Mouse (Mus musculus): Measurements from ENCODE around the gene Vmn1r143. TPM values are rescaled to one million over a fixed set of nuclear protein-coding genes. Genes with fewer than 3 reads are reported as not detected.
"Not testable (repeated sequence)": the region's sequence is repeated elsewhere in the genome, so short reads cannot be mapped to it uniquely, and the experiment has no call there.

Vmn1r143 gene
- polyA plus RNA-seq (2012; rRNA removed): not detected in 2 replicates

DNA sequence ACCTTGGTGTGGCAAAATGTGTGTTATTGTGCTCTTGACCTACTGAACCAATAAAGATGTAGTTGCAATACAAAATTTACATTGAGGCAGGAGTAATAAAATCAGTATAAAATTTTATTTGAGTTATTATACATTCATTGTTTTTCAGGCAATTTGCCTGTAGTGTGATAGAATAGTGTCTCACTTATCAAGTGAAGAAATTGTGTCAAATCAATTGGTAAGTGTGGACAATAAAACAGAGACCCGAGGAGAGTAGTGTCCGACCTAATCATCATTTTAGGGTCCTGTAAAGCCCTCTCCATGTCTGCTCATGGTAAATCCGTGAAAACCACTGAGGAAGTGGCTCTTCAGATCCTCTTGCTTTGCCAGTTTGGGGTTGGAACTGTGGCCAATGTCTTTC is at the start of gene Vmn1r143:
Gene Vmn1r143, plus strand, starts transcription at position 301 of the 400 bp plus-strand sequence.
- DNase-seq (ENCODE audit: low read depth): not testable (repeated sequence)

DNA sequence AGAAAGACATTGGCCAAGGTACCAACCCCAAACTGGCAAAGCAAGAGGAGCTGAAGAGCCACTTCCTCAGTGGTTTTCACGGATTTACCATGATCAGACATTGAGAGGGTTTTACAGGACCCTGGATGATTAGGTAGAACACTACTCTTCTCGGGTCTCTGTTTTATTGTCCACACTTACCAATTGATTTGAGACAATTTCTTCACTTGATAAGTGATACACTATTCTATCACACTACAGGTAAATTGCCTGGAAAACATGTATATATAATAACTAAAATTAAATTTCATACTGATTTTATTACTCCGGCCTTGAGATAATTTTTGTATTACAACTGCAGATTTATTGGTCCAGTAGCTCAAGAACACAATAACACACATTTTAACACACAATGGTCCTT is 25.2 kb upstream of the Vmn1r143 start, which contains the start of gene Vmn1r142:
Gene Vmn1r142, minus strand, starts transcription at position 101 of the 400 bp plus-strand sequence.
- DNase-seq (ENCODE audit: low read depth): not testable (repeated sequence)

DNA sequence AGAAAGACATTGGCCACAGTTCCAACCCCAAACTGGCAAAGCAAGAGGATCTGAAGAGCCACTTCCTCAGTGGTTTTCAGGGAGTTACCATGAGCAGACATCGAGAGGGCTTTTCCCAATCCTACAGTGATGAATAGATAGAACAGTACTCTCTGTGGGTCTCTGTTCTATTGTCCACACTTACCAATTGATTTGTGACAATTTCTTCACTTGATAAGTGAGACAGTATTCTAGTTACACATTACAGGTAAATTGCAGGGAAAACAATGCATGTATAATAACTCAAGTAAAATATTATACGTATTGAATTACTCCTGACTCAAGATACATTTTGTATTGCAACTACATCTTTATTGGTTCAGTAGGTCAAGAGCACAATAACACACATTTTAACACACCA is 12.0 kb downstream of the Vmn1r143 start, which contains the start of gene Gm8653:
Gene Gm8653, minus strand, starts transcription at position 101 of the 400 bp plus-strand sequence.
- DNase-seq (ENCODE audit: low read depth): not testable (repeated sequence)

DNA sequence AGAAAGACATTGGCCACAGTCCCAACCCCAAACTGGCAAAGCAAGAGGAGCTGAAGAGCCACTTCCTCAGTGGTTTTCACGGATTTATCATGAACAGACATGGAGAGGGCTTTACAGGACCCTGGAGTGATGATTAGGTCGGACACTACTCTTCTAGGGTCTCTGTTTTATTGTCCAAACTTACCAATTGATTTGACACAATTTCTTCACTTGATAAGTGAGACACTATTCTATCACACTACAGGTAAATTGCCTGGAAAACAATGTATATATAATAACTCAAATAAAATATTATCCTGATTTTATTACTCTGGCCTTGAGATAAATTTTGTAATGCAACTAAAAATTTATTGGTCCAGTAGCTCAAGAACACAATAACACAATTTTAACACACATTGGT is 40.2 kb downstream of the Vmn1r143 start, which contains the start of gene Gm8453:
Gene Gm8453, minus strand, starts transcription at position 101 of the 400 bp plus-strand sequence.
- not testable (repeated sequence) for DNase-seq (ENCODE audit: low read depth)

Other genes starting within 250 kb of the Vmn1r143 start
- not detected in 2 replicates for gene Vmn1r137, start 194.8 kb upstream of the Vmn1r143 start, polyA plus RNA-seq (2012; rRNA removed)
- gene Vmn1r138, start 160.5 kb upstream of the Vmn1r143 start, polyA plus RNA-seq (2012; rRNA removed): not detected in 2 replicates
- not detected in 2 replicates for gene Gm6176, start 133.1 kb upstream of the Vmn1r143 start, polyA plus RNA-seq (2012; rRNA removed)
- gene Vmn1r139, start 120.3 kb upstream of the Vmn1r143 start, polyA plus RNA-seq (2012; rRNA removed): not detected in 2 replicates
- gene Gm16451, start 71.1 kb upstream of the Vmn1r143 start, polyA plus RNA-seq (2012; rRNA removed): not detected in 2 replicates
- gene Gm10666, start 54.6 kb upstream of the Vmn1r143 start, polyA plus RNA-seq (2012; rRNA removed): not detected in 2 replicates
- not detected in 2 replicates for gene Vmn1r142, start 25.3 kb upstream of the Vmn1r143 start, polyA plus RNA-seq (2012; rRNA removed)
- not detected in 2 replicates for gene Gm8653, start 11.9 kb downstream of the Vmn1r143 start, polyA plus RNA-seq (2012; rRNA removed)
- gene Gm8453, start 40.1 kb downstream of the Vmn1r143 start, polyA plus RNA-seq (2012; rRNA removed): not detected in 2 replicates
- not detected in 2 replicates for gene Gm4187, start 140.3 kb downstream of the Vmn1r143 start, polyA plus RNA-seq (2012; rRNA removed)
- gene Gm8660, start 181.7 kb downstream of the Vmn1r143 start, polyA plus RNA-seq (2012; rRNA removed): not detected in 2 replicates
- not detected in 2 replicates for gene Vmn1r148, start 224.2 kb downstream of the Vmn1r143 start, polyA plus RNA-seq (2012; rRNA removed)
- gene Vmn1r149, start 248.9 kb downstream of the Vmn1r143 start, polyA plus RNA-seq (2012; rRNA removed): not detected in 2 replicates

All from brain, embryonic 14.5 days (tissue).